Mouse (Mus musculus): ENCODE measurements around the gene Hist1h2ad. TPM values are rescaled to one million over a fixed set of nuclear protein-coding genes. Genes with fewer than 3 reads are reported as not detected.
"Not testable (repeated sequence)": the region's sequence is repeated elsewhere in the genome, so short reads cannot be mapped to it uniquely, and the experiment has no call there.

Gene Hist1h2ad
- polyA plus RNA-seq, 1 experiment from 2014 or later = 0.86 TPM

DNA sequence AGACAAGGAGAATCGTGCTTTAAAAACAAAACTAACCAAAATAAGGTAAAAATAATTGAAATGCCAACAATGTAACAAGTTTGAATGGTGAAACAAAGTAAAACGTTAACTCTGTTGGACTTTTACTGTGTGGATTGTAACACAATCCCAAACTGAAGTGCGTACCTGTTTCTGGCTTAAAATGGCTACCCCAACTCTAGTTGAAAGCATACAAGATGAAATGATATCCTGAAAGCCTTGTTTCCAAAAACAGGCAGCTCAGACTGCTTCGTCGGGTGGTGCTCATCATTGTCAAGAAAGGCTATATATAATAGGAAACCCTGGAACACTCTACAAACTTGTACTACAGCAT is 12.7 kb upstream of the Hist1h2ad start:
- not testable (repeated sequence) for H3K9me3 ChIP-seq; ATAC-seq (ENCODE audit: low FRiP score, low read depth); H3K36me3 ChIP-seq; H3K27me3 ChIP-seq (replicated peaks); H3K4me1 ChIP-seq
- Histone ChIP-seq H3K4me3 (peak overlapping the region; percentile 41), H3K4me2 (replicated peaks) (peak overlapping the region; percentile 67), H3K27ac (0 out of 2 replicates have a peak overlapping the region, but pooled peaks have one; percentile 82), H3K9ac (peak overlapping the region; percentile 56; the same call in 1 of the 2 replicates)
- WGBS = 0% methylated on average over 2 of the region's 5 CpGs

GRCm38 (mm10) chr13:23561883-23562659 is 12.1 kb upstream of the Hist1h2ad start, which contains the start of gene Hist1h3e:
Gene Hist1h3e, minus strand, starts transcription at chr13:23562369.
- WGBS = under 1% methylated on average over 65 of the region's 67 CpGs
- peak; percentile 98 for ATAC-seq (ENCODE audit: low FRiP score, low read depth)
- Histone ChIP-seq H3K4me3 (peak within 1 kb of the TSS; percentile 41), H3K4me2 (replicated peaks) (peak within 1 kb of the TSS; percentile 67), H3K27ac (peak within 1 kb of the TSS; percentile 92), H3K9ac (peak within 1 kb of the TSS; percentile 56)
- not testable (repeated sequence) for H3K9me3 ChIP-seq; H3K4me1 ChIP-seq; H3K36me3 ChIP-seq; H3K27me3 ChIP-seq (replicated peaks)

- Histone ChIP-seq H3K9me3 (no peaks in the 10 kb centered on the region), H3K27ac (peak overlapping the region; percentile 92), H3K4me2 (replicated peaks) (peak overlapping the region; percentile 67), H3K9ac (peak overlapping the region; percentile 50), H3K36me3 (no peaks in the 10 kb centered on the region), H3K4me3 (peak overlapping the region; percentile 41), H3K27me3 (replicated peaks) (no peaks in the 10 kb centered on the region), H3K4me1 (no peaks in the 10 kb centered on the region)
- WGBS = 4% methylated on average over 18 of the region's 18 CpGs
- peak; percentile 65 for ATAC-seq (ENCODE audit: low FRiP score, low read depth)
Observed at GRCm38 (mm10) chr13:23562699-23563462, 11.3 kb upstream of the Hist1h2ad start.

GRCm38 (mm10) chr13:23564482-23564881 is 9.7 kb upstream of the Hist1h2ad start:
- no peak overlapping the region for H3K4me3 ChIP-seq
- H3K9me3 ChIP-seq = no peaks in the 10 kb centered on the region
- H3K27ac ChIP-seq = no peak overlapping the region
- no peak overlapping the region for H3K4me2 ChIP-seq (replicated peaks)
- ATAC-seq (ENCODE audit: low FRiP score, low read depth) = no peak
- no peaks in the 10 kb centered on the region for H3K4me1 ChIP-seq
- H3K9ac ChIP-seq = no peak overlapping the region
- H3K36me3 ChIP-seq = no peaks in the 10 kb centered on the region
- no peaks in the 10 kb centered on the region for H3K27me3 ChIP-seq (replicated peaks)
- 92% methylated on average over 2 of the region's 2 CpGs for WGBS

GRCm38 (mm10) chr13:23570261-23571021 is 3.7 kb upstream of the Hist1h2ad start:
- H3K9me3 ChIP-seq; H3K27me3 ChIP-seq (replicated peaks); H3K36me3 ChIP-seq: not testable (repeated sequence)
- 2% methylated on average over 29 of the region's 41 CpGs for WGBS
- H3K4me2 ChIP-seq (replicated peaks) = peak overlapping the region; percentile 72
- H3K4me1 ChIP-seq = peaks cover 18% of the 10 kb centered on the region
- peak; percentile 18 for ATAC-seq (ENCODE audit: low FRiP score, low read depth)
- peak overlapping the region; percentile 34 for H3K4me3 ChIP-seq
- peak overlapping the region; percentile 85 for H3K27ac ChIP-seq
- H3K9ac ChIP-seq = peak overlapping the region; percentile 40; the same call in 1 of the 2 replicates

DNA sequence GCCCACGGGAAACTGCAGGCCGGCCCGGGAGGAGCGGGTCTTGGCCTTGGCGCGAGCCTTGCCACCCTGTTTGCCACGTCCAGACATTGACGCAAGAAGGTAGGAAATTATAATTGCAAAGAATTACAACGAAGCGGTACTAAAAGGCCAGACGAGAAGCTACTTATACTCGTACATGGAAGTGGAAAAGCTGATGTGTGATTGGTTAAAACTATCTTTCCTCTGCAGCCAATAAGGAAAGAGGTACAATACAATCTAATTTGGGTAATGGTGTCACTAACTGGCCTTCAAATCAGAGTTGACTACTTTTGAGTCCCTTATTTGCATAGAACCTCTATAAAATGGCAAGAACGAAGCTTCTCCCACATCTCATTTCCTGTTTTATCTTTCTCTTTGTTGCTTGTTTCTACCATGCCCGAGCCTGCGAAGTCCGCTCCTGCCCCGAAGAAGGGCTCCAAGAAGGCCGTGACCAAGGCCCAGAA is 3.1 kb upstream of the Hist1h2ad start, which contains the start of the genes Hist1h2ae and Hist1h2bg:
Hist1h2ae (minus strand) TSS at position 199 of the 482 bp plus-strand sequence.
Hist1h2bg (plus strand) TSS at position 375 of the 482 bp plus-strand sequence.
- 0% methylated on average over 18 of the region's 18 CpGs for WGBS
- peak within 1 kb of the TSS; percentile 61 for H3K9ac ChIP-seq
- H3K4me1 ChIP-seq = peaks cover 18% of the 10 kb centered on the region
- peak within 1 kb of the TSS; percentile 43 for H3K4me3 ChIP-seq
- H3K9me3 ChIP-seq = no peaks in the 10 kb centered on the region
- ATAC-seq (ENCODE audit: low FRiP score, low read depth) = peak; percentile 88
- no peaks in the 10 kb centered on the region for H3K36me3 ChIP-seq
- peak within 1 kb of the TSS; percentile 72 for H3K4me2 ChIP-seq (replicated peaks)
- H3K27ac ChIP-seq = peak within 1 kb of the TSS; percentile 86
- H3K27me3 ChIP-seq (replicated peaks) = no peaks in the 10 kb centered on the region

- under 1% methylated on average over 16 of the region's 34 CpGs for WGBS
- not testable (repeated sequence) for H3K36me3 ChIP-seq; H3K9me3 ChIP-seq; H3K27me3 ChIP-seq (replicated peaks); ATAC-seq (ENCODE audit: low FRiP score, low read depth)
- peaks cover 22% of the 10 kb centered on the region for H3K4me1 ChIP-seq
- H3K4me2 ChIP-seq (replicated peaks) = peak overlapping the region; percentile 72
- H3K27ac ChIP-seq = peak overlapping the region; percentile 86
- peak overlapping the region; percentile 43 for H3K4me3 ChIP-seq
- H3K9ac ChIP-seq = peak overlapping the region; percentile 61
Observed at GRCm38 (mm10) chr13:23571504-23572217, 2.5 kb upstream of the Hist1h2ad start.

DNA sequence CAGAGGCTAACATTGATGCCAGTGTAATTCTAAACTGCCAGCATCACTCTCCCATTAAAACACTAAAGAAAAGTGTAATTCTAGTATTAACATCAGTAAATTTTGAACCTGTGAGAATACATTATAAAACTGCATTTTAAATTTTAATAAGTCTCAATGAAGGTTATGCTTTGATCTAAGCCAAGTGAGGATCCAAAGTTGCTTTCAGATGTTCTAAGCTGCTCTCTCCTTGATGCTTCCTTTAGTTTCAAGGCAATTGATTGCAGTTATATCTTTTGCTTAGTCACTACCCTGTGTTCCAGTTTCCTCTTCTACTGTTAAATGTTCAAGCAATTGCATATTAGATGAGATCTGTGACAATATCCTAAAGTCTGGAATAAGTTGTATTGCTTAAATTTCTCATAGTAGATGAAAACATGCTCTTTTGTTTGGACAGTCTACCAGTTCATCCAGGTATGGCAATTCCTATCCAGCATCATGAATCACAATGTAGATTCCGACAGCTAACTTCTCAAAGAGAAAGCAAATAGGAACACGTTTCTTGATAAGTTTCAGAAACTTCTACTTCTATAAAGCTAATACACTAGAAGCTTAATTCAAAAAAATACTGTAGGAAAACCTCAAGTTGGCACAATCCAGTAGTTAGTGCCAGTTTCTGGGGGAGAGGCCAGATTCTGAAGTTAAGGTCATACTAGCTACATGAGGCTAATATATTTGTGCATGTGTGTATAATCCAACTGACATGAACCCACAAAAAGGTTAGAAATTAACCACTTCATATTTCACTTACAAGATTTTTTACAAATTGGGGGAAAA is 1.8 kb upstream of the Hist1h2ad start:
- WGBS = 53% methylated on average over 2 of the region's 2 CpGs

GRCm38 (mm10) chr13:23573034-23573897 is 915 bp upstream of the Hist1h2ad start:
- not testable (repeated sequence) for H3K9me3 ChIP-seq; ATAC-seq (ENCODE audit: low FRiP score, low read depth); H3K27me3 ChIP-seq (replicated peaks); H3K36me3 ChIP-seq
- H3K4me2 ChIP-seq (replicated peaks) = peak overlapping the region; percentile 72
- 13% methylated on average over 20 of the region's 20 CpGs for WGBS
- H3K4me1 ChIP-seq = peaks cover 28% of the 10 kb centered on the region
- peak overlapping the region; percentile 47 for H3K9ac ChIP-seq
- peak overlapping the region; percentile 62 for H3K27ac ChIP-seq
- H3K4me3 ChIP-seq = peak overlapping the region; percentile 25

More for the DNA sequence above, 1.8 kb upstream of the Hist1h2ad start:
- Histone ChIP-seq H3K4me1 (peaks cover 28% of the 10 kb centered on the region), H3K36me3 (no peaks in the 10 kb centered on the region), H3K4me3 (peak overlapping the region; percentile 43), H3K27me3 (replicated peaks) (no peaks in the 10 kb centered on the region), H3K27ac (peak overlapping the region; percentile 86; the same call in 1 of the 2 replicates), H3K4me2 (replicated peaks) (peak overlapping the region; percentile 72), H3K9ac (peak overlapping the region; percentile 61), H3K9me3 (no peaks in the 10 kb centered on the region)
- ATAC-seq (ENCODE audit: low FRiP score, low read depth) = no peak

Measured in neural tube, embryonic 12.5 days (tissue).